Mouse (Mus musculus) brain, embryonic 14.5 days (tissue): Measurements from ENCODE around the gene Rbfox3.

Experiments used
- CTCF ChIP-seq: fragments of 200-500 bp; IDR thresholded peaks from 2 replicates; pipeline ENCODE4 v1.5.1; 2012; ENCODE audit warnings: inconsistent platforms, mild to moderate bottlenecking, moderate library complexity, borderline replicate concordance; ENCODE audit not compliant: insufficient read depth, insufficient read length; ENCODE audit errors: extremely low read depth
- POLR2A ChIP-seq: fragments of 200-500 bp; IDR thresholded peaks from 2 replicates; pipeline ENCODE4 v1.6.1; 2012; ENCODE audit warnings: mild to moderate bottlenecking, inconsistent platforms, borderline replicate concordance; ENCODE audit not compliant: poor library complexity, insufficient read depth, insufficient read length, severe bottlenecking; ENCODE audit errors: extremely low read depth

DNA sequence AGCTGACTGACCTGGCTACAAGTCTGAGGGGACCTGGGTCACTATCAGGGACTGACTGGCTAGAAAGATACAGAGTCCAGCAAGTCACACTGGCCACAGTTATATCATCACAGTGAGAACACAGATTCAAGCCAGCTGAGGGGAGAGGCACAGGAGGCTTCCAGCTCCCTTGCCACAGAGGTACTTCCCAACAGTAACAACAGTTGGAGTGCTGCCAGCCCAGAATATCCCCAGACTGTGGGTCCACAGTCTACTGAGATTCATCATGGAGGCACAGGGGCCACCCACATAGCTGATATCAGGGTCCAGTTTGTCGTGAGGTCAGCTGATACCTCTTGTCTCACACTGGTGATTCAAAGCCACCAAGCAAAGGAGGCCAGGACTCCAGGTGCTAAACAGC is 23.5 kb upstream of the Rbfox3 start:
- TF ChIP-seq CTCF (no peak), POLR2A (no peak)
